Mouse (Mus musculus) neural tube, embryonic 10.5 days (tissue): ENCODE measurements at regions not wholly inside any gene's neighbourhood (a gene's known extent, or its start where the extent isn't known, plus 50 kb on each side); places are given as distances from the start of the nearest gene placed in this dataset.

Source experiments
- DNase-seq: peaks from one replicate; pipeline ENCODE4 v3.0.0-alpha.2; 2017; ENCODE audit warnings: low spot score; ENCODE audit errors: extremely low spot score

- DNase-seq: no peak
Measured at GRCm38 (mm10) chr8:10720398-10720797, 287.9 kb downstream of the Irs2 start.

- DNase-seq: no peak
Measured at GRCm38 (mm10) chr8:10719411-10719810, 288.8 kb downstream of the Irs2 start.

GRCm38 (mm10) chr8:10717297-10717696, 291.0 kb downstream of the Irs2 start:
- DNase-seq: no peak

GRCm38 (mm10) chr8:10716161-10716560, 292.1 kb downstream of the Irs2 start:
- DNase-seq: no peak

- no peak for DNase-seq
Measured at GRCm38 (mm10) chr8:10713515-10714042, 294.7 kb downstream of the Irs2 start.

- DNase-seq: no peak
Measured at GRCm38 (mm10) chr8:10712118-10712689, 296.1 kb downstream of the Irs2 start.

- DNase-seq: no peak
Measured at GRCm38 (mm10) chr8:10711474-10711873, 296.8 kb downstream of the Irs2 start.

- DNase-seq: no peak
Measured at GRCm38 (mm10) chr8:10708509-10708908, 299.7 kb downstream of the Irs2 start.

- no peak for DNase-seq
Measured at GRCm38 (mm10) chr8:10707122-10707521, 301.1 kb downstream of the Irs2 start.

GRCm38 (mm10) chr8:10705909-10706308, 302.3 kb downstream of the Irs2 start:
- DNase-seq: no peak

GRCm38 (mm10) chr8:10702755-10703154, 305.5 kb downstream of the Irs2 start:
- no peak for DNase-seq

GRCm38 (mm10) chr8:10702248-10702647, 306.0 kb downstream of the Irs2 start:
- DNase-seq: no peak

- DNase-seq: no peak
Measured at GRCm38 (mm10) chr8:10701648-10702061, 306.6 kb downstream of the Irs2 start.

- DNase-seq: no peak
Measured at GRCm38 (mm10) chr8:10701226-10701625, 307.0 kb downstream of the Irs2 start.

GRCm38 (mm10) chr8:10699669-10700068, 308.6 kb downstream of the Irs2 start:
- DNase-seq: no peak

GRCm38 (mm10) chr8:10695181-10695580, 313.1 kb downstream of the Irs2 start:
- no peak for DNase-seq

- DNase-seq: no peak
Measured at GRCm38 (mm10) chr8:10690659-10691058, 317.6 kb downstream of the Irs2 start.

- DNase-seq: no peak
Measured at GRCm38 (mm10) chr8:10689881-10690280, 318.4 kb downstream of the Irs2 start.

- no peak for DNase-seq
Measured at GRCm38 (mm10) chr8:10687867-10688561, 320.2 kb downstream of the Irs2 start.
